Mouse (Mus musculus) midbrain, postnatal 0 days (tissue): ENCODE measurements around the gene Tlr11. TPM values are rescaled to one million over a fixed set of nuclear protein-coding genes. Genes with fewer than 3 reads are reported as not detected.

Source experiments
- ATAC-seq: fragments of 200-750 bp; cut with Nextera tagmentation; 2 replicates; pipeline ENCODE4 v1.8.0; 2017; ENCODE audit warnings: moderate number of reproducible peaks, mild to moderate bottlenecking, moderate TSS enrichment, moderate library complexity; ENCODE audit not compliant: low FRiP score
- DNase-seq: peaks from one replicate; pipeline ENCODE4 v3.0.0-alpha.2; 2015; ENCODE audit warnings: low spot score
- H3K27ac ChIP-seq: fragments of 300-500 bp; sonication (generic); 2 replicates; pipeline ENCODE4 v1.5.1; 2014; ENCODE audit warnings: low read depth, mild to moderate bottlenecking, low read length, mixed read lengths
- H3K27me3 ChIP-seq: fragments of 300-500 bp; sonication (generic); 2 replicates; pipeline ENCODE4 v1.6.1; 2014; ENCODE audit warnings: low read length, control low read depth, mixed read lengths; ENCODE audit not compliant: insufficient read depth
- H3K36me3 ChIP-seq: fragments of 300-500 bp; sonication (generic); 2 replicates; pipeline ENCODE4 v1.6.1; 2014; ENCODE audit warnings: low read length, control low read depth, mixed read lengths; ENCODE audit not compliant: insufficient read depth
- H3K4me1 ChIP-seq: fragments of 300-500 bp; sonication (generic); 2 replicates; pipeline ENCODE4 v1.6.1; 2014; ENCODE audit warnings: mild to moderate bottlenecking, control low read depth, antibody characterized with exemption, low read length, mixed read lengths; ENCODE audit not compliant: insufficient read depth
- H3K4me2 ChIP-seq: fragments of 300-500 bp; sonication (generic); 2 replicates; pipeline ENCODE4 v1.6.1; 2014; ENCODE audit warnings: low read depth, mild to moderate bottlenecking, low read length, mixed read lengths; ENCODE audit not compliant: poor library complexity, severe bottlenecking
- H3K4me3 ChIP-seq: fragments of 300-500 bp; sonication (generic); 2 replicates; pipeline ENCODE4 v1.5.1; 2014; ENCODE audit warnings: low read depth, mild to moderate bottlenecking, low read length, moderate library complexity
- H3K9ac ChIP-seq: fragments of 300-500 bp; sonication (generic); replicated peaks from 2 replicates; pipeline ENCODE4 v1.6.1; 2014; ENCODE audit warnings: mild to moderate bottlenecking, low read length, moderate library complexity, mixed read lengths; ENCODE audit not compliant: poor library complexity, severe bottlenecking
- H3K9me3 ChIP-seq: fragments of 300-500 bp; sonication (generic); 2 replicates; pipeline ENCODE4 v1.6.1; 2016; ENCODE audit warnings: low read length, control low read depth
- CTCF ChIP-seq: IDR thresholded peaks from 2 replicates; pipeline ENCODE4 v1.5.1; 2016; ENCODE audit warnings: antibody characterized with exemption, mild to moderate bottlenecking
- WGBS: fragments of 180-500 bp; shearing (Covaris S2); extraction: QIAGEN DNeasy Blood & Tissue Kit; methylation state at CpG from one replicate; pipeline ENCODE4 v1.1.7; 2014; 5-methylcytosine and 5-hydroxymethylcytosine counted together
- polyA plus RNA-seq: library from polyadenylated mRNA; unstranded; fragments of >200 nt; fragmentation: Nextera tagmentation; extraction: Ambion mirVana; gene quantifications from 2 replicates; pipeline ENCODE4 v1.2.1, GENCODE M21; 2015
- total RNA-seq: library from RNA; depleted of rRNA; stranded (reverse); fragments of >200 nt; gene quantifications from 2 replicates; pipeline ENCODE4 v1.2.3, GENCODE M21; 2014; rRNA removed

Gene Tlr11
- total and polyA plus RNA-seq, 2 experiments from 2014 or later, result not detected

GRCm38 (mm10) chr14:50363561-50363960 is 5.8 kb downstream of the Tlr11 start:
- H3K27me3 ChIP-seq, result no peaks in the 10 kb centered on the region
- H3K4me1 ChIP-seq, result no peaks in the 10 kb centered on the region
- WGBS, result 81% methylated on average over 2 of the region's 2 CpGs
- H3K4me2 ChIP-seq, result no peak overlapping the region
- no peak overlapping the region for H3K9ac ChIP-seq
- DNase-seq (no peak), ATAC-seq (no peak)
- TF ChIP-seq CTCF, result no peak
- no peaks in the 10 kb centered on the region for H3K9me3 ChIP-seq
- no peak overlapping the region for H3K4me3 ChIP-seq
- H3K27ac ChIP-seq, result no peak overlapping the region
- H3K36me3 ChIP-seq, result no peaks in the 10 kb centered on the region

DNA sequence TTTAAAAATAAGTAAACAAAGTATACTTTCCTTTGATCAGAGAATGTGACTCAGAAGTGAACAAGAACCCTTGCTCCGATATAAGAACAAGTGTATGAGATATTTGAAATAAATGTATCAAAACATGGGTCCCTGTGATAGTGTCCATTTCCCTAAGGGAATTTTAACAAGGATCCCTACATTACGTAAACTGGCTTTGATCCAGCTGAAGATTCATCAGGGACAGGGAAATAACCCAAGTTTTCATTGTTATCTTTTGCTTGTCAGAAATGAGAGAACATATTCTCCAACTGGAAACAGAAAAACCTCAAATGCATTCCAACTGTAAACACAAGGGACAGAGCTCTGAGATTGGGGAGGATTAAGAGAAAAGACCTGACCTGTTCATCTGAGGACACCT is 23.1 kb downstream of the Tlr11 start, which contains the start of gene Olfr736:
Olfr736 (plus strand) TSS at position 301 of the 400 bp plus-strand sequence.
- Histone ChIP-seq H3K4me2 (no peak within 1 kb of the TSS), H3K4me3 (no peak within 1 kb of the TSS), H3K27ac (no peak within 1 kb of the TSS), H3K36me3 (no peaks in the 10 kb centered on the region), H3K4me1 (no peaks in the 10 kb centered on the region), H3K27me3 (no peaks in the 10 kb centered on the region), H3K9ac (no peak within 1 kb of the TSS), H3K9me3 (no peaks in the 10 kb centered on the region)
- DNase-seq (no peak), ATAC-seq (no peak)
- no peak for TF ChIP-seq CTCF
- WGBS, result 86% methylated on average over 2 of the region's 2 CpGs

GRCm38 (mm10) chr14:50407268-50407667 is 49.6 kb downstream of the Tlr11 start, which contains the start of gene Olfr738:
Olfr738 (plus strand) TSS chr14:50407568.
- no peaks in the 10 kb centered on the region for H3K9me3 ChIP-seq
- H3K4me3 ChIP-seq, result no peak within 1 kb of the TSS
- ATAC-seq, result no peak
- H3K4me1 ChIP-seq, result no peaks in the 10 kb centered on the region
- H3K27ac ChIP-seq, result no peak within 1 kb of the TSS
- DNase-seq, result no peak
- 96% methylated on average over 1 of the region's 1 CpGs for WGBS
- no peak for TF ChIP-seq CTCF
- no peaks in the 10 kb centered on the region for H3K36me3 ChIP-seq
- H3K9ac ChIP-seq, result no peak within 1 kb of the TSS
- H3K4me2 ChIP-seq, result no peak within 1 kb of the TSS
- H3K27me3 ChIP-seq, result no peaks in the 10 kb centered on the region

Other genes starting within 250 kb of the Tlr11 start
- gene Olfr727, start 234.7 kb upstream of the Tlr11 start, total RNA-seq, result not detected in 2 replicates
- not detected in 2 replicates for gene Olfr727, start 234.7 kb upstream of the Tlr11 start, polyA plus RNA-seq
- not detected in 2 replicates for gene Olfr728, start 215.2 kb upstream of the Tlr11 start, total RNA-seq
- not detected in 2 replicates for gene Olfr728, start 215.2 kb upstream of the Tlr11 start, polyA plus RNA-seq
- not detected in 2 replicates for gene Olfr729, start 205.0 kb upstream of the Tlr11 start, total RNA-seq
- not detected in 2 replicates for gene Olfr729, start 205.0 kb upstream of the Tlr11 start, polyA plus RNA-seq
- gene Olfr730, start 169.7 kb upstream of the Tlr11 start, total RNA-seq, result not detected in 2 replicates
- not detected in 2 replicates for gene Olfr730, start 169.7 kb upstream of the Tlr11 start, polyA plus RNA-seq
- gene Olfr731, start 116.0 kb upstream of the Tlr11 start, total RNA-seq, result not detected in 2 replicates
- gene Olfr731, start 116.0 kb upstream of the Tlr11 start, polyA plus RNA-seq, result not detected in 2 replicates
- gene Olfr732, start 73.7 kb upstream of the Tlr11 start, total RNA-seq, result not detected in 2 replicates
- not detected in 2 replicates for gene Olfr732, start 73.7 kb upstream of the Tlr11 start, polyA plus RNA-seq
- not detected in 2 replicates for gene Olfr733, start 56.4 kb upstream of the Tlr11 start, total RNA-seq
- gene Olfr733, start 56.4 kb upstream of the Tlr11 start, polyA plus RNA-seq, result not detected in 2 replicates
- gene Olfr734, start 31.2 kb upstream of the Tlr11 start, total RNA-seq, result not detected in 2 replicates
- not detected in 2 replicates for gene Olfr734, start 31.2 kb upstream of the Tlr11 start, polyA plus RNA-seq
- gene Olfr735, start 9.0 kb upstream of the Tlr11 start, total RNA-seq, result not detected in 2 replicates
- not detected in 2 replicates for gene Olfr735, start 9.0 kb upstream of the Tlr11 start, polyA plus RNA-seq
- gene Olfr736, start 23.2 kb downstream of the Tlr11 start, total RNA-seq, result not detected in 2 replicates
- not detected in 2 replicates for gene Olfr736, start 23.2 kb downstream of the Tlr11 start, polyA plus RNA-seq
- gene Olfr738, start 49.7 kb downstream of the Tlr11 start, total RNA-seq, result not detected in 2 replicates
- not detected in 2 replicates for gene Olfr738, start 49.7 kb downstream of the Tlr11 start, polyA plus RNA-seq
- not detected in 2 replicates for gene Olfr739, start 60.7 kb downstream of the Tlr11 start, total RNA-seq
- not detected in 2 replicates for gene Olfr739, start 60.7 kb downstream of the Tlr11 start, polyA plus RNA-seq
- not detected in 2 replicates for gene Olfr740, start 87.6 kb downstream of the Tlr11 start, total RNA-seq
- gene Olfr740, start 87.6 kb downstream of the Tlr11 start, polyA plus RNA-seq, result not detected in 2 replicates
- not detected in 2 replicates for gene Olfr741, start 114.8 kb downstream of the Tlr11 start, total RNA-seq
- gene Olfr741, start 114.8 kb downstream of the Tlr11 start, polyA plus RNA-seq, result not detected in 2 replicates
- gene Olfr742, start 145.7 kb downstream of the Tlr11 start, total RNA-seq, result not detected in 2 replicates
- not detected in 2 replicates for gene Olfr742, start 145.7 kb downstream of the Tlr11 start, polyA plus RNA-seq
- gene Olfr743, start 163.9 kb downstream of the Tlr11 start, total RNA-seq, result not detected in 2 replicates
- gene Olfr743, start 163.9 kb downstream of the Tlr11 start, polyA plus RNA-seq, result not detected in 2 replicates